Mouse (Mus musculus) heart, embryonic 13.5 days (tissue): ENCODE results near the gene Sap30bp. TPM values are rescaled to one million over a fixed set of nuclear protein-coding genes. Genes with fewer than 3 reads are reported as not detected.

ENCODE experiments used
- ATAC-seq: fragments of 200-750 bp; cut with Nextera tagmentation; 2 replicates; pipeline ENCODE4 v1.8.0; 2017; ENCODE audit warnings: moderate TSS enrichment; ENCODE audit not compliant: insufficient number of reproducible peaks, low FRiP score, low TSS enrichment; ENCODE audit errors: extremely low read depth
- H3K27ac ChIP-seq: fragments of 300-500 bp; sonication (generic); replicated peaks from 2 replicates; pipeline ENCODE4 v1.5.1; 2015; ENCODE audit warnings: moderate library complexity, mild to moderate bottlenecking, inconsistent platforms
- H3K27me3 ChIP-seq: fragments of 300-500 bp; sonication (generic); replicated peaks from 2 replicates; pipeline ENCODE4 v1.6.1; 2015; ENCODE audit warnings: mild to moderate bottlenecking, inconsistent platforms
- H3K36me3 ChIP-seq: fragments of 300-500 bp; sonication (generic); 2 replicates; pipeline ENCODE4 v1.6.1; 2015; ENCODE audit warnings: mild to moderate bottlenecking, inconsistent platforms
- H3K4me1 ChIP-seq: fragments of 300-500 bp; sonication (generic); 2 replicates; pipeline ENCODE4 v1.6.1; 2015; ENCODE audit warnings: inconsistent platforms
- H3K4me2 ChIP-seq: fragments of 300-500 bp; sonication (generic); 2 replicates; pipeline ENCODE4 v1.6.1; 2015; ENCODE audit warnings: inconsistent platforms, mild to moderate bottlenecking, moderate library complexity
- H3K4me3 ChIP-seq: fragments of 300-500 bp; sonication (generic); 2 replicates; pipeline ENCODE4 v1.5.1; 2015; ENCODE audit warnings: moderate library complexity, mild to moderate bottlenecking, inconsistent platforms
- H3K9ac ChIP-seq: fragments of 300-500 bp; sonication (generic); 2 replicates; pipeline ENCODE4 v1.6.1; 2015; ENCODE audit warnings: inconsistent platforms, mild to moderate bottlenecking, moderate library complexity
- H3K9me3 ChIP-seq: fragments of 300-500 bp; sonication (generic); 2 replicates; pipeline ENCODE4 v1.6.1; 2016; ENCODE audit warnings: inconsistent platforms
- WGBS: fragments of 180-500 bp; shearing (Covaris S2); methylation state at CpG from one replicate; pipeline ENCODE4 v1.1.7; 2015; ENCODE audit warnings: mixed read lengths; 5-methylcytosine and 5-hydroxymethylcytosine counted together
- polyA plus RNA-seq: library from polyadenylated mRNA; unstranded; fragments of >200 nt; fragmentation: Nextera tagmentation; extraction: Ambion mirVana; gene quantifications from 2 replicates; pipeline ENCODE4 v1.2.1, GENCODE M21; 2015

The Sap30bp gene
- polyA plus RNA-seq, 1 experiment from 2014 or later = 23.3 TPM

DNA sequence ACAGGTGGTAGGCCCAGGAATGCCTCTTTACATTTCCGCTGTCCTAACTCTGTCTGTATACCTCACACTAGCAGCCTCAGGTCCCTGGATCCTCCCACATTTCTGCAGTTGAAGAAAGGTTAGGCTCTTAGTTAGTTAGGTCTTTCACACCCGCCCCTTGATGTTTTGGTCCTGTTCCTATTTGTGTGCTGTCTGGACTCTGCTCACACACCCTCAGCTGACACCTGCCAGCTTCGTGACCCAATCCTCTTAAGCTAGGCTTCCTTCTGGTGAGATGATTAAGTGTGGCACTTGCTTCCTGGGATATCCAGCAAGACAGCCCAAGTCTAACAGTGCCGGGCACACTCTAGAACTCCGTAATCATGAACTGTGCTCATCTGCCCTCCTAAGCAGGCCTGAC, 26.6 kb upstream of the Sap30bp start:
- Histone ChIP-seq H3K36me3 (peaks cover 40% of the 10 kb centered on the region), H3K4me2 (no peak overlapping the region), H3K9me3 (no peaks in the 10 kb centered on the region), H3K9ac (no peak overlapping the region; the same call in 1 of the 2 replicates), H3K27ac (no peak overlapping the region), H3K4me1 (peaks cover 57% of the 10 kb centered on the region), H3K4me3 (no peak overlapping the region), H3K27me3 (no peaks in the 10 kb centered on the region)
- WGBS = 80% methylated on average over 5 of the region's 5 CpGs
- no peak for ATAC-seq

GRCm38 (mm10) chr11:115911134-115911561, 21.9 kb upstream of the Sap30bp start:
- Histone ChIP-seq H3K9me3 (no peaks in the 10 kb centered on the region), H3K4me1 (peaks cover 15% of the 10 kb centered on the region), H3K27ac (0 out of 2 replicates have a peak overlapping the region, but pooled peaks have one; percentile 28), H3K4me2 (no peak overlapping the region), H3K9ac (no peak overlapping the region), H3K27me3 (no peaks in the 10 kb centered on the region), H3K4me3 (no peak overlapping the region), H3K36me3 (peaks cover 63% of the 10 kb centered on the region)
- WGBS = 66% methylated on average over 5 of the region's 5 CpGs
- ATAC-seq = no peak

DNA sequence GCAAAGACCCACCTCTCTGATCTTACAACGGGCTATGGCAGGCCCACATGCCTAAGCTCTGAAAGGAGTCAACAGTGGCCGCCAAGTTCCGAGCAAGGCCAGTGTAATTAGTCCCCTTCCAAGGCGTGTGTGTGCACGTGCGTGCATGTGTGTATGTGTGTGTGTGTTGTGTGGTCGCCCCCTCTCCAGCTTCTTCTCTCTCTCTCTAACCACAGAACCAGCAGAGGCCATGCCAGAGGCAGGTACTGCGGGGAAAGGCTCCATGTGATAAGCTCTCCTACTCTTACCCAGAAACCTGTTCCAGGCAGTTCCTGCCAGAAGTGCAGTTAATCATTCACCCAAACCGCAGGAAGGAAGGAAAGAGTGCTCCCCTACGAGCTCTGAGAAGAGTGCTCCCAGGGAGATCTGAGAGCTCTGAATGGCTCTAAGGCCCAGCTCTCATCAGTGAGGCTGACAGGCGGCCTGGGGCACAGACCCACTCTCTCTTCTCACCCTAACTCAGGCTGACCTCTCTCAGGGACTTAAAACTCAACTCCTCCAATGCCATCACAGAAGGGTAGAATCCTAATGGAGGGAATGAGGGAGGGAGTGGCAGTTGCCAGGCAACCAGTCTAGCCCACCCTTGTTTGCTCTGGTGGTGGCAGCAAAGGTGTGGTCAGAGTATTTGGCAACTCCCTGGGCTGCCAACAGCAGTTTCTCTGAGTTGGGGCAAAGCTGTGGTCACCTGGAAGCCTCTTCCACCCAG, 21.3 kb upstream of the Sap30bp start, which contains the start of gene Smim6:
TSS of gene Smim6 (plus strand) at position 386 of the 745 bp plus-strand sequence.
- Histone ChIP-seq H3K9me3 (no peaks in the 10 kb centered on the region), H3K4me3 (no peak within 1 kb of the TSS), H3K4me1 (peaks cover 10% of the 10 kb centered on the region), H3K4me2 (no peak within 1 kb of the TSS), H3K27ac (0 out of 2 replicates have a peak within 1 kb of the TSS, but pooled peaks have one; percentile 28), H3K27me3 (no peaks in the 10 kb centered on the region), H3K36me3 (peaks cover 67% of the 10 kb centered on the region), H3K9ac (0 out of 2 replicates have a peak within 1 kb of the TSS, but pooled peaks have one; percentile 19)
- ATAC-seq = no peak
- 76% methylated on average over 11 of the region's 11 CpGs for WGBS

GRCm38 (mm10) chr11:115916579-115916978, 16.5 kb upstream of the Sap30bp start:
- H3K9me3 ChIP-seq = no peaks in the 10 kb centered on the region
- H3K4me2 ChIP-seq = no peak overlapping the region
- ATAC-seq = no peak
- no peak overlapping the region for H3K4me3 ChIP-seq
- H3K27ac ChIP-seq = no peak overlapping the region
- WGBS = 90% methylated on average over 4 of the region's 4 CpGs
- peaks cover 69% of the 10 kb centered on the region for H3K36me3 ChIP-seq
- no peaks in the 10 kb centered on the region for H3K27me3 ChIP-seq
- H3K4me1 ChIP-seq = peaks cover 5% of the 10 kb centered on the region
- H3K9ac ChIP-seq = no peak overlapping the region

DNA sequence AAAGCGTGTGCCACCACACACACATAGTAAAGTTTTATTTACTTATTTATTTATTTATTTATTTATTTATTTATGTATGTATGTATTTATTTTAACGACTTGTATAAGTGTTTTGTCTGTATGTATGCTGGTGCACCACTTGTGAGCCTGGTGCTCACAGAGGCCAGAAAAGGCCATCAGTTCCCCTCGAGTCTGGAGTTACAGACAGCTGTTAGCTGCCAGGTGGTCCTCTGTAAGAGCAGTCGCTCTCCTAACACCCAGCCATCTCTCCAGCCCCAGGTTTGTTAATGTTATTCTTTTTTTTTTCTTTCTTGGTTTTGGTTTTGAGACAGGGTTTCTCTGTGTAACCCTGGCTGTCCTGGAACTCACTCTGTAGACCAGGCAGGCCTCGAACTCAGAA, 14.4 kb upstream of the Sap30bp start:
- H3K4me3 ChIP-seq = no peak overlapping the region
- no peak overlapping the region for H3K9ac ChIP-seq
- H3K4me2 ChIP-seq = no peak overlapping the region
- H3K9me3 ChIP-seq = no peaks in the 10 kb centered on the region
- H3K27ac ChIP-seq = no peak overlapping the region
- peaks cover 72% of the 10 kb centered on the region for H3K36me3 ChIP-seq
- H3K27me3 ChIP-seq = no peaks in the 10 kb centered on the region
- no peaks in the 10 kb centered on the region for H3K4me1 ChIP-seq
- 80% methylated on average over 5 of the region's 5 CpGs for WGBS
- no peak for ATAC-seq

- Histone ChIP-seq H3K36me3 (peaks cover 71% of the 10 kb centered on the region), H3K4me2 (no peak overlapping the region), H3K9me3 (no peaks in the 10 kb centered on the region), H3K9ac (no peak overlapping the region), H3K4me3 (no peak overlapping the region), H3K27me3 (no peaks in the 10 kb centered on the region), H3K27ac (no peak overlapping the region), H3K4me1 (no peaks in the 10 kb centered on the region)
- 83% methylated on average over 5 of the region's 5 CpGs for WGBS
- no peak for ATAC-seq
These were observed 14.0 kb upstream of the Sap30bp start for GRCm38 (mm10) chr11:115919073-115919472.

GRCm38 (mm10) chr11:115920110-115920818, 12.8 kb upstream of the Sap30bp start:
- Histone ChIP-seq H3K4me1 (no peaks in the 10 kb centered on the region), H3K27ac (no peak overlapping the region), H3K9ac (no peak overlapping the region), H3K4me3 (no peak overlapping the region), H3K9me3 (no peaks in the 10 kb centered on the region), H3K4me2 (no peak overlapping the region), H3K36me3 (peaks cover 72% of the 10 kb centered on the region), H3K27me3 (no peaks in the 10 kb centered on the region)
- no peak for ATAC-seq
- 43% methylated on average over 6 of the region's 6 CpGs for WGBS

GRCm38 (mm10) chr11:115921986-115922385, 11.1 kb upstream of the Sap30bp start:
- no peak for ATAC-seq
- 85% methylated on average over 1 of the region's 1 CpGs for WGBS
- no peaks in the 10 kb centered on the region for H3K27me3 ChIP-seq
- no peak overlapping the region for H3K27ac ChIP-seq
- no peak overlapping the region for H3K4me2 ChIP-seq
- peaks cover 66% of the 10 kb centered on the region for H3K36me3 ChIP-seq
- H3K9ac ChIP-seq = no peak overlapping the region
- no peaks in the 10 kb centered on the region for H3K9me3 ChIP-seq
- H3K4me3 ChIP-seq = no peak overlapping the region
- no peaks in the 10 kb centered on the region for H3K4me1 ChIP-seq

- no peak overlapping the region for H3K4me3 ChIP-seq
- no peak overlapping the region for H3K27ac ChIP-seq
- no peak overlapping the region for H3K9ac ChIP-seq
- no peak overlapping the region for H3K4me2 ChIP-seq
- peaks cover 12% of the 10 kb centered on the region for H3K4me1 ChIP-seq
- WGBS = 86% methylated on average over 8 of the region's 8 CpGs
- H3K9me3 ChIP-seq = no peaks in the 10 kb centered on the region
- no peaks in the 10 kb centered on the region for H3K27me3 ChIP-seq
- peaks cover 48% of the 10 kb centered on the region for H3K36me3 ChIP-seq
- ATAC-seq = no peak
These were observed 4.1 kb upstream of the Sap30bp start for GRCm38 (mm10) chr11:115929031-115929430.

GRCm38 (mm10) chr11:115929818-115930217, 3.3 kb upstream of the Sap30bp start:
- Histone ChIP-seq H3K9ac (no peak overlapping the region), H3K4me1 (peaks cover 20% of the 10 kb centered on the region), H3K27ac (no peak overlapping the region), H3K27me3 (no peaks in the 10 kb centered on the region), H3K36me3 (peaks cover 41% of the 10 kb centered on the region), H3K4me2 (no peak overlapping the region), H3K4me3 (no peak overlapping the region), H3K9me3 (no peaks in the 10 kb centered on the region)
- 71% methylated on average over 3 of the region's 3 CpGs for WGBS
- ATAC-seq = no peak

GRCm38 (mm10) chr11:115931235-115931634, 1.8 kb upstream of the Sap30bp start:
- Histone ChIP-seq H3K27ac (no peak overlapping the region), H3K4me1 (peaks cover 21% of the 10 kb centered on the region), H3K9me3 (no peaks in the 10 kb centered on the region), H3K4me3 (no peak overlapping the region), H3K36me3 (peaks cover 42% of the 10 kb centered on the region), H3K4me2 (no peak overlapping the region), H3K27me3 (no peaks in the 10 kb centered on the region), H3K9ac (no peak overlapping the region)
- WGBS = 59% methylated on average over 3 of the region's 3 CpGs
- ATAC-seq = no peak
